ENCODE assay signal across 17 mouse cellular contexts in genomic region chr6:108503651-108504050, GRCm38 (mm10).
A peak's percentile ranks its signal among the peaks of the same experiment; 100 is the strongest.
DNase-seq lines count a peak whose midpoint lies in the region; ATAC-seq and TF ChIP-seq lines count a peak whose summit lies in the region.
"Had no signal": no experiment of that assay in that cellular context is flagged by ENCODE, and none has a peak within 500 bp of the region (broad histone marks: within the 10 kb centered on the region; RNA-seq: fewer than 3 reads in every experiment).

No protein-coding gene starts in this region.

- no peak overlapping the region for H3K27ac ChIP-seq in thymus, adult 2 months (ENCODE audit: control insufficient read depth, insufficient read depth, low read length)
- no peak overlapping the region for H3K27ac ChIP-seq in limb, embryonic 10.5 days
- H3K27ac ChIP-seq: embryonic facial prominence, embryonic 13.5 days; forebrain, embryonic 15.5 days; heart, embryonic 13.5 days had no signal

- no peaks in the 10 kb centered on the region for H3K4me1 ChIP-seq in thymus, adult 2 months (replicated peaks; ENCODE audit: control insufficient read depth, insufficient read depth, low read length)
- no peaks in the 10 kb centered on the region for H3K4me1 ChIP-seq in limb, embryonic 10.5 days
- H3K4me1 ChIP-seq: embryonic facial prominence, embryonic 13.5 days; forebrain, embryonic 15.5 days had no signal

- no peak overlapping the region for H3K4me3 ChIP-seq in thymus, adult 2 months (ENCODE audit: control insufficient read depth, insufficient read depth, low read length)
- H3K4me3 ChIP-seq in limb, embryonic 10.5 days = no peak overlapping the region
- H3K4me3 ChIP-seq: embryonic facial prominence, embryonic 13.5 days; forebrain, embryonic 15.5 days; heart, embryonic 13.5 days; layer of hippocampus, adult 2 months; myocyte had no signal

- TF ChIP-seq CTCF in thymus, adult 2 months (IDR thresholded peaks at IDR 0.05; ENCODE audit: borderline replicate concordance, control insufficient read depth, extremely low read depth, insufficient read depth, low read length, poor library complexity) = no peak

- ATAC-seq in inflammation-experienced regulatory T-cells, adult 6 months = peak; percentile 80
- ATAC-seq in monocyte, adult 5-6 weeks (replicated peaks; ENCODE audit: insufficient number of reproducible peaks, low FRiP score, low TSS enrichment, poor library complexity, severe bottlenecking) = peak; percentile 97
- ATAC-seq: forebrain, embryonic 15.5 days had no signal

- no peaks in the 10 kb centered on the region for H3K9me3 ChIP-seq in limb, embryonic 10.5 days (replicated peaks)
- H3K9me3 ChIP-seq: embryonic facial prominence, embryonic 13.5 days; forebrain, embryonic 15.5 days; heart, embryonic 13.5 days had no signal

- peak; percentile 29 for DNase-seq in thymus, adult 2 months
- DNase-seq in thymus, postnatal 10 days (ENCODE audit: low spot score in 2 of 2) = no peak
- no peak for DNase-seq in kidney, postnatal 36 days
- no peak for DNase-seq in right cerebral cortex, adult 2 months (ENCODE audit: low spot score in 2 of 2)
- DNase-seq in limb, embryonic 10.5 days (ENCODE audit: low spot score) = no peak
- DNase-seq: adrenal gland, adult 8-10 months; cerebellum, postnatal 25 days; gastrocnemius, postnatal 25 days; kidney, adult 2 months; spleen, adult 18-20 months had no signal

- no peak for TF ChIP-seq POLR2A in thymus, adult 2 months (IDR thresholded peaks at IDR 0.05; ENCODE audit: control insufficient read depth, extremely low read depth, insufficient read depth, low read length, poor library complexity)

- H3K36me3 ChIP-seq in thymus, adult 2 months (ENCODE audit: control insufficient read depth, insufficient read depth, low read length) = peaks cover 20% of the 10 kb centered on the region
- H3K36me3 ChIP-seq in limb, embryonic 10.5 days = peaks cover 6% of the 10 kb centered on the region; the same call in 1 of the 2 replicates

- 40% methylated on average over 5 of the region's 5 CpGs for WGBS in thymus, adult 2 months
- WGBS in limb, embryonic 10.5 days = 93% methylated on average over 5 of the region's 5 CpGs

- H3K27me3 ChIP-seq in thymus, adult 2 months (ENCODE audit: control insufficient read depth, insufficient read depth, low read length) = no peaks in the 10 kb centered on the region
- H3K27me3 ChIP-seq in limb, embryonic 10.5 days (ENCODE audit: low read depth, poor library complexity, severe bottlenecking) = no peaks in the 10 kb centered on the region
- H3K27me3 ChIP-seq: embryonic facial prominence, embryonic 13.5 days; forebrain, embryonic 15.5 days; heart, embryonic 13.5 days had no signal
